Mouse (Mus musculus): ENCODE results near the gene Mtcl1. TPM values are rescaled to one million over a fixed set of nuclear protein-coding genes. Genes with fewer than 3 reads are reported as not detected.

Mtcl1 gene
- polyA plus RNA-seq, 1 experiment from 2014 or later, result 1.5 TPM

DNA sequence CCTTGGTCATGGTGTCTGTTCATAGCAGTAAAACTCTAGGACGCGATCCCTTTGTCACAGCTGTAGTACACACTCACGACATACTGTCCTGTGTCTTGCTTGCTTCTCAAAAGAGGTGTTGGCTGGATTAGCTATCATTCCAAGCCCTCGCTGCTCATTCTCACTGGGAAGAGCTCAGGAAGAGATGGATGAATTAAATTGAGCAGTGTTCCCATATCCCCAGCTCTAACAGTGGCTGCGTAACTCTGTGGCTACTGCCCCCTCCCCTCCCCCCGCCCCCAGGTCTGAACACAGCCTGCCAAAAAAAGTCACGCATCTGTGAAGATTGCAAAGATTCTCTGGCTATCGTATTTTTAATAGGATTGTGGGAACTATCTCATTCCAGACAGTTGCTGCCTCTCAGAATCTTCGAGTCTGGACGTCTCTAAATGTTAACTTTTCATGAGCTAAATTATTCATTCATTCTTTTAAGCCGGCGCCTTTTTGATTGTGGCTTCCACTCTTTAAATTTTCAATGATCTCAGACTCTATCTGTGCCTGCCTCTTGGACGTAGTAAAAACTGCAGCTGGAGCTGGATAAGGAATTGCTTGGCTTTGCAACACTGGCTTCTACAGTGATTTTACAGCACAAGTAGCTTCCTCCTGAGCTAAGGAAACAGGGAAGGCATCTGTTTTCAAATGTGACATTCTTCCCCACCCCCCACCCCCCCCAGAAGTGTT lies 134.8 kb downstream of the Mtcl1 start:
- no peak overlapping the region for H3K9ac ChIP-seq (ENCODE audit: low read depth, low read length)
- H3K4me3 ChIP-seq (ENCODE audit: low read depth, low read length), result no peak overlapping the region
- H3K4me2 ChIP-seq (replicated peaks; ENCODE audit: low read depth), result no peak overlapping the region
- WGBS, result 55% methylated on average over 13 of the region's 13 CpGs
- H3K36me3 ChIP-seq (ENCODE audit: control insufficient read depth, insufficient read depth), result no peaks in the 10 kb centered on the region
- TF ChIP-seq CTCF (IDR thresholded peaks at IDR 0.05; ENCODE audit: low read depth), result no peak
- H3K9me3 ChIP-seq (ENCODE audit: control insufficient read depth), result no peaks in the 10 kb centered on the region
- H3K27me3 ChIP-seq (replicated peaks; ENCODE audit: control insufficient read depth, insufficient read depth, low read length), result no peaks in the 10 kb centered on the region
- no peak for ATAC-seq
- H3K4me1 ChIP-seq (replicated peaks; ENCODE audit: control insufficient read depth, insufficient read depth, low read length), result no peaks in the 10 kb centered on the region
- H3K27ac ChIP-seq (ENCODE audit: low read depth, low read length), result no peak overlapping the region

DNA sequence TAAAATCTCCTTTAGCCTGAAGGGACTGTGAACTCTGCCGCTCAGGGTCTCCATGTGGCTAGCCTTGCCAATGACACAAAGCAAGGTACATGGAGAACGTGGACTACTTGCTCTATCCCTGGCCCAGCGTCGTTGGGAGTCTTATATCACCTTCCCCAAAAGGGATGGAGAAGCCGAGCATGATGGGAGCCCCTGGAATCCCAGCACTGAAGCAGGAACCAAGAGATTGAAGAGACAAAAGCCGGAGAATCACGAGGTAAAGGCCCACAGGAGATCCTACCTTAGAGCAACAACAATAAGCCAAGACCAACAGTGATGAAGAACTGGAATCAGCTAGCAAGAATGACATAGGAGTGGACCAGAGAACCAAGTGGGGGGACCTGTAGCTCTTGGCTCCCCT lies 147.6 kb downstream of the Mtcl1 start:
- H3K27ac ChIP-seq (ENCODE audit: low read depth, low read length), result no peak overlapping the region
- no peak for TF ChIP-seq CTCF (IDR thresholded peaks at IDR 0.05; ENCODE audit: low read depth)
- H3K4me3 ChIP-seq (ENCODE audit: low read depth, low read length), result no peak overlapping the region
- no peaks in the 10 kb centered on the region for H3K4me1 ChIP-seq (replicated peaks; ENCODE audit: control insufficient read depth, insufficient read depth, low read length)
- no peak overlapping the region for H3K4me2 ChIP-seq (replicated peaks; ENCODE audit: low read depth)
- H3K9me3 ChIP-seq (ENCODE audit: control insufficient read depth), result no peaks in the 10 kb centered on the region
- H3K36me3 ChIP-seq (ENCODE audit: control insufficient read depth, insufficient read depth), result no peaks in the 10 kb centered on the region
- no peak for ATAC-seq
- no peaks in the 10 kb centered on the region for H3K27me3 ChIP-seq (replicated peaks; ENCODE audit: control insufficient read depth, insufficient read depth, low read length)
- H3K9ac ChIP-seq (ENCODE audit: low read depth, low read length), result no peak overlapping the region
- 90% methylated on average over 7 of the region's 7 CpGs for WGBS

DNA sequence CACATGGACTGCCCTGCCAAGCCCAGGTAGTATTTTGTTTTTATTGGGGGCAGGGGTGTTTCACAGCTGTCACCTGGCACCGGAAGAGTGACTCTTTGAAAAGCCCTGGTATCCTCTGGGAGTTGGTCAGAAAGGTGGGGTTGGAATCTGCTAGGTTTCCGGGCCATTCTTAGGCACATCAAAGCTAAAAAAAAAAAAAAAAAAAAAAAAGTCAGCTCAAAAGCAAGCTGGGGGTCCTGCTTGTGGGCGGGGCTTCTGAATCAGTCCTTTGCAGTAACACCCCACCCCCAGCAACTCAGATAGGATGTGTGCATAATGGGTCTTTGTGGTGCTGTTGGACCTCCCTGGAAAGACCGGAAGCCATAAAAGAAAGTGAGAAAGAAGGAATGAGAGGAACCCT lies 148.3 kb downstream of the Mtcl1 start:
- no peak for TF ChIP-seq CTCF (IDR thresholded peaks at IDR 0.05; ENCODE audit: low read depth)
- Histone ChIP-seq H3K27me3 (replicated peaks; ENCODE audit: control insufficient read depth, insufficient read depth, low read length) (no peaks in the 10 kb centered on the region), H3K36me3 (ENCODE audit: control insufficient read depth, insufficient read depth) (no peaks in the 10 kb centered on the region), H3K4me2 (replicated peaks; ENCODE audit: low read depth) (no peak overlapping the region), H3K9ac (ENCODE audit: low read depth, low read length) (no peak overlapping the region), H3K4me3 (ENCODE audit: low read depth, low read length) (no peak overlapping the region), H3K9me3 (ENCODE audit: control insufficient read depth) (no peaks in the 10 kb centered on the region), H3K27ac (ENCODE audit: low read depth, low read length) (no peak overlapping the region), H3K4me1 (replicated peaks; ENCODE audit: control insufficient read depth, insufficient read depth, low read length) (no peaks in the 10 kb centered on the region)
- WGBS, result 71% methylated on average over 4 of the region's 4 CpGs
- ATAC-seq, result no peak

DNA sequence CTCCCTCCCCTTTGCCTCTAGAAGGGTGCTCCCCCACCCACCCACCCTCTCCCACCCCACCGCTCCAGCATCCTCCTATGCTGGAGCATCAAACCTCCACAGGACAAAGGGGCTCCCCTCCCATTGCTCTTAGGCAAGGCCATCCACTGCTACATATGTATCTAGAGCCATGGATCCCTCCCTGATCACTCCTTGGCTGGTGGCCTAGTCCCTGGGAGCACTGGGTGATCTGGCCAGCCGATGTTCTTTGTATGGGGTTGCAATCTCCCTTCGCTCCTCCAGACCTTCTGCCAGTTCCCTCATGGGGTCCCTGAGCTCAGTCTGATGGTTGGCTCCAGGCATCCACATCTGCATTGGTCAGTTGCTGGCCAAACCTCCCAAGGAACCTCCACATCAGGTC lies 151.8 kb downstream of the Mtcl1 start:
- H3K27ac ChIP-seq (ENCODE audit: low read depth, low read length), result no peak overlapping the region
- no peak for ATAC-seq
- no peaks in the 10 kb centered on the region for H3K4me1 ChIP-seq (replicated peaks; ENCODE audit: control insufficient read depth, insufficient read depth, low read length)
- 86% methylated on average over 3 of the region's 3 CpGs for WGBS
- no peaks in the 10 kb centered on the region for H3K36me3 ChIP-seq (ENCODE audit: control insufficient read depth, insufficient read depth)
- no peak overlapping the region for H3K4me3 ChIP-seq (ENCODE audit: low read depth, low read length)
- TF ChIP-seq CTCF (IDR thresholded peaks at IDR 0.05; ENCODE audit: low read depth), result no peak
- H3K9ac ChIP-seq (ENCODE audit: low read depth, low read length), result no peak overlapping the region
- H3K4me2 ChIP-seq (replicated peaks; ENCODE audit: low read depth), result no peak overlapping the region
- H3K9me3 ChIP-seq (ENCODE audit: control insufficient read depth), result no peaks in the 10 kb centered on the region
- H3K27me3 ChIP-seq (replicated peaks; ENCODE audit: control insufficient read depth, insufficient read depth, low read length), result no peaks in the 10 kb centered on the region

DNA sequence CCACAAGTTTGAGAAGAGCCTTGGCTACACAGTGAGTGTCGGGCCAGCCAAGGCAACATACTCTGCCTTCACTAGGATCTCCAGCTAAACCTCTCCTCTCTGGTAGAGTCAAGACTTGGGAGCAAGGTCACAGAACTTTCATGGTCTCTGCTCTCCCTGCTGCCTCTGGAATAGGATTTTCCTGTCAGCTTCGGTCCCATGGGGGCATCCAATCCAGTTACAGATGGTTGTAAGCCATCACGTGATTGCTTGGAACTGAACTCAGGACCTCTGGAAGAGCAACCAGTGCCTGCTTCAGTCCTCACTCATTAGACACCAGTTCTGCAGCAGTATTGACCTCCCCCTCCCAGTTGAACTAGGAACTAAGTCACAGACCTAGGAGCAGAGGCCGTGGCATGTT lies 156.0 kb downstream of the Mtcl1 start:
- 83% methylated on average over 4 of the region's 4 CpGs for WGBS
- ATAC-seq, result no peak
- no peak for TF ChIP-seq CTCF (IDR thresholded peaks at IDR 0.05; ENCODE audit: low read depth)
- H3K27me3 ChIP-seq (replicated peaks; ENCODE audit: control insufficient read depth, insufficient read depth, low read length), result no peaks in the 10 kb centered on the region
- H3K9ac ChIP-seq (ENCODE audit: low read depth, low read length), result no peak overlapping the region
- H3K9me3 ChIP-seq (ENCODE audit: control insufficient read depth), result peaks cover 5% of the 10 kb centered on the region; the same call in 1 of the 2 replicates
- H3K27ac ChIP-seq (ENCODE audit: low read depth, low read length), result no peak overlapping the region
- H3K36me3 ChIP-seq (ENCODE audit: control insufficient read depth, insufficient read depth), result no peaks in the 10 kb centered on the region
- no peaks in the 10 kb centered on the region for H3K4me1 ChIP-seq (replicated peaks; ENCODE audit: control insufficient read depth, insufficient read depth, low read length)
- no peak overlapping the region for H3K4me2 ChIP-seq (replicated peaks; ENCODE audit: low read depth)
- H3K4me3 ChIP-seq (ENCODE audit: low read depth, low read length), result no peak overlapping the region

DNA sequence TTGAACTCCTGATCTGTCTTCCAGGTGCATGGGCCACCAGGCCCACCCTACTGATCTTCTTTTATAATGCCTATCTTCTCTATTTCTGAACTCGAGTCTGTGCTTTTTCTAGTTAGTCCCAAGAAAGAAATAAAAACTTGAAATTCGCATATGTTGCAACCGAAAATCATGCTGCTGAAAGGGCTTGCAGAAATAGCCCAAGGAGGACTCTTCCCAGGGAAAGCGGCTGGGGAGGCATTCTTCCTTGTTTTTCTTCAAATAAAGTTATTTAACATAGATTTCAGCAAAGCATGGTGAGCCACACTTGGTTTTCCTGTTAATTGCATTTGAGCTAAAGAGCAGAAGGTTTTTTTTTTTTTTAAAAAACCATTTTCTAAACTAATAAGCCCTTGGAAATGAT lies 159.7 kb downstream of the Mtcl1 start:
- no peak for TF ChIP-seq CTCF (IDR thresholded peaks at IDR 0.05; ENCODE audit: low read depth)
- Histone ChIP-seq H3K4me2 (replicated peaks; ENCODE audit: low read depth) (no peak overlapping the region), H3K9ac (ENCODE audit: low read depth, low read length) (no peak overlapping the region), H3K9me3 (ENCODE audit: control insufficient read depth) (peaks cover 5% of the 10 kb centered on the region; the same call in 1 of the 2 replicates), H3K4me3 (ENCODE audit: low read depth, low read length) (no peak overlapping the region), H3K36me3 (ENCODE audit: control insufficient read depth, insufficient read depth) (no peaks in the 10 kb centered on the region), H3K27me3 (replicated peaks; ENCODE audit: control insufficient read depth, insufficient read depth, low read length) (no peaks in the 10 kb centered on the region), H3K27ac (ENCODE audit: low read depth, low read length) (no peak overlapping the region), H3K4me1 (replicated peaks; ENCODE audit: control insufficient read depth, insufficient read depth, low read length) (no peaks in the 10 kb centered on the region)
- ATAC-seq, result no peak
- WGBS, result 88% methylated on average over 4 of the region's 4 CpGs

Other genes with a start within 250 kb of the Mtcl1 start
- 20.1 and 21.5 TPM in 2 replicates for gene Rab12, start 70.0 kb upstream of the Mtcl1 start, polyA plus RNA-seq (2015; fragmentation: Nextera tagmentation; extraction: Ambion mirVana)
- gene Themis3, start 144.9 kb upstream of the Mtcl1 start, polyA plus RNA-seq (2015; fragmentation: Nextera tagmentation; extraction: Ambion mirVana), result 25.7 and 30.6 TPM in 2 replicates

All from intestine, postnatal 0 days (tissue).